Mouse (Mus musculus): Measurements from ENCODE around the gene Prcp. TPM values are rescaled to one million over a fixed set of nuclear protein-coding genes. Genes with fewer than 3 reads are reported as not detected.

Gene Prcp
- 9.4 TPM for polyA plus RNA-seq (2014; fragmentation: Illumina TruSeq; extraction: RNeasy Lipid Tissue Mini Kit (QIAGEN cat#74804); ENCODE audit: low replicate concordance)

DNA sequence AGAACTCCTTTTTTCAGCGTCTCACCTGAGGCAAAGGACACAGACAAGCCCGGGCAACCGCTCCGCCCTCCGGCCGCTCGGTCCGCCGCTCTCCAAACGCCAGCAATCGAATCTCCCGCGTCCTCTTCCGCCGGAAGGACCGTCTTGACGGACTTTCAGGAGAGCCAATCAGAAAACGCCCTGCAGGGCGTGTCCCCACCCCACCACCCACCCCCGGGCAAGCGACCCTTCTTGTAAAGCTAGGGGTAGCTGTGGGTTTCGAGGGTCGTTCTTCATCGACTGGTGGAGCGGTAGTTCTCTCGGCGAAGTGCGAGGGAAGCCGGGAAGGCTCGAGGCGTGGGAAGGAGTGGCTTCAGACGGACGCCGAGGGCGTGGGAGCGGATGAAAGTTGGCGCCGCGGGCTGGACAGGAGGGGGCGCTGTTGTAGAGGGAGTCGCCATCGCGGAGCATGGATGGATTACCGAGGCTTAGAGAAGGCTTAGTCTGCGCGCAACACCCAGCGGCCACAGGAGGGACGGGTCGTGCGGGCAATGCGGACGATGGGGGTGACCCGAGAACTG is at the start of gene Prcp, which contains the start of gene Ddias:
Prcp (plus strand) TSS at position 355 of the 560 bp plus-strand sequence.
Ddias (minus strand) TSS at position 132 of the 560 bp plus-strand sequence.

Other genes with a start within 250 kb of the Prcp start
- 0.71 TPM for gene Ankrd42, start 237.3 kb upstream of the Prcp start, polyA plus RNA-seq (2014; fragmentation: Illumina TruSeq; extraction: RNeasy Lipid Tissue Mini Kit (QIAGEN cat#74804); ENCODE audit: low replicate concordance)
- gene Pcf11, start 204.5 kb upstream of the Prcp start, polyA plus RNA-seq (2014; fragmentation: Illumina TruSeq; extraction: RNeasy Lipid Tissue Mini Kit (QIAGEN cat#74804); ENCODE audit: low replicate concordance), result 95.0 TPM
- 52.8 TPM for gene Rab30, start 132.9 kb upstream of the Prcp start, polyA plus RNA-seq (2014; fragmentation: Illumina TruSeq; extraction: RNeasy Lipid Tissue Mini Kit (QIAGEN cat#74804); ENCODE audit: low replicate concordance)
- 13.7 TPM for gene Ddias, start 223 bp upstream of the Prcp start, polyA plus RNA-seq (2014; fragmentation: Illumina TruSeq; extraction: RNeasy Lipid Tissue Mini Kit (QIAGEN cat#74804); ENCODE audit: low replicate concordance)
- 0.26 TPM for gene Fam181b, start 205.4 kb downstream of the Prcp start, polyA plus RNA-seq (2014; fragmentation: Illumina TruSeq; extraction: RNeasy Lipid Tissue Mini Kit (QIAGEN cat#74804); ENCODE audit: low replicate concordance)

All from small intestine, adult 10 weeks (tissue).